Mouse (Mus musculus) layer of hippocampus, adult 9-10 months (tissue): ENCODE results near the gene Dao.

ENCODE experiments used
- DNase-seq: peaks from one replicate; pipeline ENCODE4 v3.0.0; 2022; ENCODE audit warnings: low spot score

Gene Dao

GRCm38 (mm10) chr5:114003542-114003941 is at the start of gene Dao:
Gene Dao, plus strand, starts transcription at chr5:114003703.
- DNase-seq = no peak

GRCm38 (mm10) chr5:113954421-113954820 is 49.1 kb upstream of the Dao start:
- peak; percentile 81 for DNase-seq

GRCm38 (mm10) chr5:113955281-113955680 is 48.2 kb upstream of the Dao start:
- DNase-seq = no peak

- DNase-seq = no peak
Observed at GRCm38 (mm10) chr5:113955691-113956090, 47.8 kb upstream of the Dao start.

- no peak for DNase-seq
Observed at GRCm38 (mm10) chr5:113956510-113956909, 47.0 kb upstream of the Dao start.

GRCm38 (mm10) chr5:113959039-113959438 is 44.5 kb upstream of the Dao start:
- DNase-seq = no peak

- no peak for DNase-seq
Observed at GRCm38 (mm10) chr5:113960416-113960815, 43.1 kb upstream of the Dao start.

GRCm38 (mm10) chr5:113961776-113962175 is 41.7 kb upstream of the Dao start:
- no peak for DNase-seq

- DNase-seq = no peak
Observed at GRCm38 (mm10) chr5:113964972-113965371, 38.5 kb upstream of the Dao start.

- DNase-seq = no peak
Observed at GRCm38 (mm10) chr5:113965659-113966185, 37.8 kb upstream of the Dao start.

- DNase-seq = no peak
Observed at GRCm38 (mm10) chr5:113966452-113967150, 36.9 kb upstream of the Dao start.

GRCm38 (mm10) chr5:113968371-113968770 is 35.1 kb upstream of the Dao start:
- no peak for DNase-seq

- no peak for DNase-seq
Observed at GRCm38 (mm10) chr5:113971434-113971960, 32.0 kb upstream of the Dao start.

GRCm38 (mm10) chr5:113972589-113973515 is 30.7 kb upstream of the Dao start:
- DNase-seq = no peak

GRCm38 (mm10) chr5:113973790-113974189 is 29.7 kb upstream of the Dao start:
- no peak for DNase-seq

GRCm38 (mm10) chr5:113974576-113974975 is 28.9 kb upstream of the Dao start:
- no peak for DNase-seq

GRCm38 (mm10) chr5:113975538-113976215 is 27.8 kb upstream of the Dao start:
- no peak for DNase-seq

- no peak for DNase-seq
Observed at GRCm38 (mm10) chr5:113976597-113976996, 26.9 kb upstream of the Dao start.

GRCm38 (mm10) chr5:113977309-113977708 is 26.2 kb upstream of the Dao start:
- no peak for DNase-seq

- no peak for DNase-seq
Observed at GRCm38 (mm10) chr5:113980511-113980910, 23.0 kb upstream of the Dao start.

GRCm38 (mm10) chr5:113981171-113981570 is 22.3 kb upstream of the Dao start:
- DNase-seq = no peak

GRCm38 (mm10) chr5:113981843-113982242 is 21.7 kb upstream of the Dao start:
- no peak for DNase-seq
